Mouse (Mus musculus): ENCODE measurements around the gene Senp6. TPM values are rescaled to one million over a fixed set of nuclear protein-coding genes. Genes with fewer than 3 reads are reported as not detected.

The Senp6 gene
- polyA plus RNA-seq, 1 experiment from 2014 or later: 16.6 TPM

GRCm38 (mm10) chr9:80161451-80161850 is 94.7 kb downstream of the Senp6 start:
- WGBS (ENCODE audit: insufficient replicate concordance): 67% methylated on average over 4 of the region's 4 CpGs
- ATAC-seq (ENCODE audit: low read depth): no peak
- no peaks in the 10 kb centered on the region for H3K36me3 ChIP-seq

GRCm38 (mm10) chr9:80163126-80163723 is 96.5 kb downstream of the Senp6 start:
- peaks cover 14% of the 10 kb centered on the region for H3K4me1 ChIP-seq (replicated peaks)
- 31% methylated on average over 4 of the region's 4 CpGs for WGBS (ENCODE audit: insufficient replicate concordance)
- no peaks in the 10 kb centered on the region for H3K9me3 ChIP-seq (replicated peaks)
- no peak for ATAC-seq (ENCODE audit: low read depth)
- H3K4me2 ChIP-seq: no peak overlapping the region
- no peak for DNase-seq
- H3K9ac ChIP-seq: no peak overlapping the region
- H3K27me3 ChIP-seq: peaks cover 14% of the 10 kb centered on the region
- H3K36me3 ChIP-seq: no peaks in the 10 kb centered on the region
- H3K4me3 ChIP-seq (replicated peaks): no peak overlapping the region
- no peak overlapping the region for H3K27ac ChIP-seq

More at GRCm38 (mm10) chr9:80161451-80161850, 94.7 kb downstream of the Senp6 start:
- Histone ChIP-seq H3K9ac (no peak overlapping the region), H3K4me1 (replicated peaks) (peaks cover 17% of the 10 kb centered on the region), H3K27me3 (peaks cover 14% of the 10 kb centered on the region), H3K9me3 (replicated peaks) (no peaks in the 10 kb centered on the region), H3K4me2 (no peak overlapping the region), H3K4me3 (replicated peaks) (no peak overlapping the region), H3K27ac (no peak overlapping the region)
- DNase-seq: no peak

GRCm38 (mm10) chr9:80164191-80164590 is 97.5 kb downstream of the Senp6 start:
- Histone ChIP-seq H3K4me3 (replicated peaks) (peak overlapping the region; percentile 79), H3K27me3 (peaks cover 14% of the 10 kb centered on the region), H3K4me2 (peak overlapping the region; percentile 96), H3K9ac (0 out of 2 replicates have a peak overlapping the region, but pooled peaks have one; percentile 33), H3K4me1 (replicated peaks) (peaks cover 14% of the 10 kb centered on the region), H3K36me3 (no peaks in the 10 kb centered on the region), H3K27ac (no peak overlapping the region), H3K9me3 (replicated peaks) (no peaks in the 10 kb centered on the region)
- 3% methylated on average over 13 of the region's 13 CpGs for WGBS (ENCODE audit: insufficient replicate concordance)
- ATAC-seq (ENCODE audit: low read depth) (peak; percentile 1; the same call in 1 of the 2 replicates), DNase-seq (no peak)

GRCm38 (mm10) chr9:80164611-80165474 is 98.1 kb downstream of the Senp6 start, which contains the start of gene Myo6:
Gene Myo6, plus strand, starts transcription at chr9:80165031.
- H3K27me3 ChIP-seq: peaks cover 14% of the 10 kb centered on the region
- ATAC-seq (ENCODE audit: low read depth) (peak; percentile 99), DNase-seq (peak; percentile 77)
- peak within 1 kb of the TSS; percentile 84 for H3K9ac ChIP-seq
- H3K4me3 ChIP-seq (replicated peaks): peak within 1 kb of the TSS; percentile 79
- H3K4me2 ChIP-seq: peak within 1 kb of the TSS; percentile 96
- no peaks in the 10 kb centered on the region for H3K36me3 ChIP-seq
- no peaks in the 10 kb centered on the region for H3K9me3 ChIP-seq (replicated peaks)
- under 1% methylated on average over 69 of the region's 69 CpGs for WGBS (ENCODE audit: insufficient replicate concordance)
- peak within 1 kb of the TSS; percentile 66 for H3K27ac ChIP-seq
- peaks cover 14% of the 10 kb centered on the region for H3K4me1 ChIP-seq (replicated peaks)

GRCm38 (mm10) chr9:80165690-80166089 is 99.0 kb downstream of the Senp6 start:
- H3K4me3 ChIP-seq (replicated peaks): peak overlapping the region; percentile 79
- no peak for DNase-seq
- peaks cover 14% of the 10 kb centered on the region for H3K4me1 ChIP-seq (replicated peaks)
- ATAC-seq (ENCODE audit: low read depth): no peak
- 44% methylated on average over 9 of the region's 9 CpGs for WGBS (ENCODE audit: insufficient replicate concordance)
- no peak overlapping the region for H3K27ac ChIP-seq
- no peaks in the 10 kb centered on the region for H3K36me3 ChIP-seq
- H3K9me3 ChIP-seq (replicated peaks): no peaks in the 10 kb centered on the region
- peaks cover 11% of the 10 kb centered on the region for H3K27me3 ChIP-seq
- peak overlapping the region; percentile 17; the same call in 1 of the 2 replicates for H3K9ac ChIP-seq
- peak overlapping the region; percentile 96 for H3K4me2 ChIP-seq

- Histone ChIP-seq H3K36me3 (no peaks in the 10 kb centered on the region), H3K9me3 (replicated peaks) (no peaks in the 10 kb centered on the region), H3K27ac (no peak overlapping the region), H3K27me3 (peaks cover 11% of the 10 kb centered on the region), H3K9ac (no peak overlapping the region), H3K4me2 (no peak overlapping the region), H3K4me1 (replicated peaks) (peaks cover 14% of the 10 kb centered on the region), H3K4me3 (replicated peaks) (no peak overlapping the region)
- DNase-seq: no peak
- 56% methylated on average over 6 of the region's 6 CpGs for WGBS (ENCODE audit: insufficient replicate concordance)
- ATAC-seq (ENCODE audit: low read depth): no peak
Measured at GRCm38 (mm10) chr9:80166425-80166824, 99.7 kb downstream of the Senp6 start.

- peaks cover 11% of the 10 kb centered on the region; the same call in 1 of the 2 replicates for H3K27me3 ChIP-seq
- H3K36me3 ChIP-seq: no peaks in the 10 kb centered on the region
- H3K4me1 ChIP-seq (replicated peaks): peaks cover 14% of the 10 kb centered on the region
- ATAC-seq (ENCODE audit: low read depth): no peak
- H3K27ac ChIP-seq: no peak overlapping the region
- H3K9ac ChIP-seq: no peak overlapping the region
- H3K4me2 ChIP-seq: no peak overlapping the region
- no peak for DNase-seq
- no peaks in the 10 kb centered on the region for H3K9me3 ChIP-seq (replicated peaks)
- WGBS (ENCODE audit: insufficient replicate concordance): 56% methylated on average over 4 of the region's 4 CpGs
- H3K4me3 ChIP-seq (replicated peaks): no peak overlapping the region
Measured at GRCm38 (mm10) chr9:80167089-80167488, 100.4 kb downstream of the Senp6 start.

- WGBS (ENCODE audit: insufficient replicate concordance): 80% methylated on average over 9 of the region's 9 CpGs
- no peak for DNase-seq
- ATAC-seq (ENCODE audit: low read depth): no peak
Measured at GRCm38 (mm10) chr9:80169551-80169950, 102.8 kb downstream of the Senp6 start.

GRCm38 (mm10) chr9:80171241-80171640 is 104.5 kb downstream of the Senp6 start:
- H3K27me3 ChIP-seq: no peaks in the 10 kb centered on the region
- DNase-seq: no peak
- no peak overlapping the region for H3K27ac ChIP-seq
- no peak overlapping the region for H3K4me2 ChIP-seq
- H3K4me3 ChIP-seq (replicated peaks): no peak overlapping the region
- ATAC-seq (ENCODE audit: low read depth): no peak
- H3K9me3 ChIP-seq (replicated peaks): no peaks in the 10 kb centered on the region
- no peak overlapping the region for H3K9ac ChIP-seq
- no peaks in the 10 kb centered on the region for H3K36me3 ChIP-seq
- no peaks in the 10 kb centered on the region for H3K4me1 ChIP-seq (replicated peaks)

More at GRCm38 (mm10) chr9:80169551-80169950, 102.8 kb downstream of the Senp6 start:
- Histone ChIP-seq H3K9ac (no peak overlapping the region), H3K4me3 (replicated peaks) (no peak overlapping the region), H3K4me2 (no peak overlapping the region), H3K27ac (no peak overlapping the region), H3K27me3 (no peaks in the 10 kb centered on the region), H3K4me1 (replicated peaks) (peaks cover 7% of the 10 kb centered on the region), H3K9me3 (replicated peaks) (no peaks in the 10 kb centered on the region), H3K36me3 (no peaks in the 10 kb centered on the region)

GRCm38 (mm10) chr9:80172396-80173222 is 105.9 kb downstream of the Senp6 start:
- Histone ChIP-seq H3K9ac (no peak overlapping the region), H3K27me3 (no peaks in the 10 kb centered on the region), H3K36me3 (no peaks in the 10 kb centered on the region), H3K4me1 (replicated peaks) (peaks cover 7% of the 10 kb centered on the region; the same call in 1 of the 2 replicates), H3K27ac (no peak overlapping the region), H3K4me3 (replicated peaks) (no peak overlapping the region), H3K4me2 (no peak overlapping the region), H3K9me3 (replicated peaks) (no peaks in the 10 kb centered on the region)
- no peak for ATAC-seq (ENCODE audit: low read depth)
- WGBS (ENCODE audit: insufficient replicate concordance): 71% methylated on average over 8 of the region's 8 CpGs
- no peak for DNase-seq

- Histone ChIP-seq H3K27ac (no peak overlapping the region), H3K27me3 (no peaks in the 10 kb centered on the region), H3K4me3 (replicated peaks) (no peak overlapping the region), H3K36me3 (no peaks in the 10 kb centered on the region), H3K9me3 (replicated peaks) (no peaks in the 10 kb centered on the region), H3K4me1 (replicated peaks) (peaks cover 7% of the 10 kb centered on the region; the same call in 1 of the 2 replicates), H3K4me2 (no peak overlapping the region), H3K9ac (no peak overlapping the region)
- DNase-seq (no peak), ATAC-seq (ENCODE audit: low read depth) (no peak)
- WGBS (ENCODE audit: insufficient replicate concordance): 70% methylated on average over 9 of the region's 9 CpGs
Measured at GRCm38 (mm10) chr9:80173629-80174028, 106.9 kb downstream of the Senp6 start.
